Mouse (Mus musculus) liver, embryonic 14.5 days (tissue): ENCODE measurements around the gene Fer1l4.

Experiments used
- CTCF ChIP-seq: IDR thresholded peaks from 2 replicates; pipeline ENCODE4 v1.5.1; 2016; ENCODE audit warnings: antibody characterized with exemption, low read depth, control low read depth
- EP300 ChIP-seq: IDR thresholded peaks from 2 replicates; pipeline ENCODE4 v1.6.1; 2016; ENCODE audit warnings: antibody characterized with exemption, low read depth

DNA sequence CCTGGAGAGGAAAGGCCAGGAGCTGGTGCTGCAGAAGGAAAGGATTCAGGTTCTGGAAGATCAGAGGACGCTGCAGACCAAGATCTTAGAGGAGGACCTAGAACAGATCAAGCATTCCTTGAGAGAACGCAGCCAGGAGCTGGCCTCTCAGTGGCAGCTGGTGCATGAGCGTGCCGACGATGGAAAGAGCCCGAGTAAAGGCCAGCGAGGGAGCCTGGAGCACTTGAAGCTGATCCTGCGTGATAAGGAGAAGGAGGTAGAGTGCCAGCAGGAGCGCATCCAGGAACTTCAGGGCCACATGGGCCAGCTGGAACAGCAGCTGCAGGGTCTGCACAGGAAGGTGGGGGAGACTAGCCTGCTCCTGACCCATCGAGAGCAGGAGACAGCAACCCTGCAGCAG is 61.6 kb downstream of the Fer1l4 start:
- TF ChIP-seq CTCF (no peak), EP300 (no peak)
